Mouse (Mus musculus): ENCODE measurements around the gene Pdzd2. TPM values are rescaled to one million over a fixed set of nuclear protein-coding genes. Genes with fewer than 3 reads are reported as not detected.

The Pdzd2 gene
- polyA plus RNA-seq, 1 experiment, result 9.3 TPM

- Histone ChIP-seq H3K27me3 (ENCODE audit: control insufficient read depth, insufficient read depth, low read length) (no peaks in the 10 kb centered on the region), H3K27ac (ENCODE audit: control insufficient read depth, insufficient read depth, low read depth, low read length) (no peak overlapping the region), H3K4me3 (ENCODE audit: control insufficient read depth, low read depth, low read length) (no peak overlapping the region), H3K36me3 (ENCODE audit: control insufficient read depth, insufficient read depth, low read length) (no peaks in the 10 kb centered on the region), H3K4me1 (ENCODE audit: control insufficient read depth, insufficient read depth, low read length) (no peaks in the 10 kb centered on the region)
- TF ChIP-seq POLR2A (IDR thresholded peaks at IDR 0.05; ENCODE audit: control insufficient read depth, low read depth, low read length) (no peak), CTCF (IDR thresholded peaks at IDR 0.05; ENCODE audit: control insufficient read depth, insufficient read depth, insufficient replicate concordance, low read depth, low read length) (no peak)
These were observed 288.9 kb downstream of the Pdzd2 start for GRCm38 (mm10) chr15:12450790-12451189.

- H3K27me3 ChIP-seq (ENCODE audit: control insufficient read depth, insufficient read depth, low read length), result no peaks in the 10 kb centered on the region
- no peak overlapping the region for H3K27ac ChIP-seq (ENCODE audit: control insufficient read depth, insufficient read depth, low read depth, low read length)
- no peaks in the 10 kb centered on the region for H3K4me1 ChIP-seq (ENCODE audit: control insufficient read depth, insufficient read depth, low read length)
- no peaks in the 10 kb centered on the region for H3K36me3 ChIP-seq (ENCODE audit: control insufficient read depth, insufficient read depth, low read length)
- TF ChIP-seq CTCF (IDR thresholded peaks at IDR 0.05; ENCODE audit: control insufficient read depth, insufficient read depth, insufficient replicate concordance, low read depth, low read length) (no peak), POLR2A (IDR thresholded peaks at IDR 0.05; ENCODE audit: control insufficient read depth, low read depth, low read length) (no peak)
- H3K4me3 ChIP-seq (ENCODE audit: control insufficient read depth, low read depth, low read length), result no peak overlapping the region
These were observed 290.4 kb downstream of the Pdzd2 start for GRCm38 (mm10) chr15:12449321-12449720.

- H3K27ac ChIP-seq (ENCODE audit: control insufficient read depth, insufficient read depth, low read depth, low read length), result no peak overlapping the region
- no peaks in the 10 kb centered on the region for H3K4me1 ChIP-seq (ENCODE audit: control insufficient read depth, insufficient read depth, low read length)
- H3K27me3 ChIP-seq (ENCODE audit: control insufficient read depth, insufficient read depth, low read length), result no peaks in the 10 kb centered on the region
- TF ChIP-seq POLR2A (IDR thresholded peaks at IDR 0.05; ENCODE audit: control insufficient read depth, low read depth, low read length), result no peak
- TF ChIP-seq CTCF (IDR thresholded peaks at IDR 0.05; ENCODE audit: control insufficient read depth, insufficient read depth, insufficient replicate concordance, low read depth, low read length), result no peak
- no peaks in the 10 kb centered on the region for H3K36me3 ChIP-seq (ENCODE audit: control insufficient read depth, insufficient read depth, low read length)
- no peak overlapping the region for H3K4me3 ChIP-seq (ENCODE audit: control insufficient read depth, low read depth, low read length)
These were observed 292.7 kb downstream of the Pdzd2 start for GRCm38 (mm10) chr15:12447021-12447434.

GRCm38 (mm10) chr15:12444551-12444950 is 295.2 kb downstream of the Pdzd2 start:
- no peak overlapping the region for H3K27ac ChIP-seq (ENCODE audit: control insufficient read depth, insufficient read depth, low read depth, low read length)
- no peak for TF ChIP-seq CTCF (IDR thresholded peaks at IDR 0.05; ENCODE audit: control insufficient read depth, insufficient read depth, insufficient replicate concordance, low read depth, low read length)
- TF ChIP-seq POLR2A (IDR thresholded peaks at IDR 0.05; ENCODE audit: control insufficient read depth, low read depth, low read length), result no peak
- H3K4me1 ChIP-seq (ENCODE audit: control insufficient read depth, insufficient read depth, low read length), result no peaks in the 10 kb centered on the region
- H3K27me3 ChIP-seq (ENCODE audit: control insufficient read depth, insufficient read depth, low read length), result no peaks in the 10 kb centered on the region
- no peak overlapping the region for H3K4me3 ChIP-seq (ENCODE audit: control insufficient read depth, low read depth, low read length)
- no peaks in the 10 kb centered on the region for H3K36me3 ChIP-seq (ENCODE audit: control insufficient read depth, insufficient read depth, low read length)

GRCm38 (mm10) chr15:12439351-12439751 is 300.4 kb downstream of the Pdzd2 start:
- no peaks in the 10 kb centered on the region for H3K27me3 ChIP-seq (ENCODE audit: control insufficient read depth, insufficient read depth, low read length)
- no peak overlapping the region for H3K4me3 ChIP-seq (ENCODE audit: control insufficient read depth, low read depth, low read length)
- H3K36me3 ChIP-seq (ENCODE audit: control insufficient read depth, insufficient read depth, low read length), result no peaks in the 10 kb centered on the region
- H3K27ac ChIP-seq (ENCODE audit: control insufficient read depth, insufficient read depth, low read depth, low read length), result no peak overlapping the region
- no peaks in the 10 kb centered on the region for H3K4me1 ChIP-seq (ENCODE audit: control insufficient read depth, insufficient read depth, low read length)
- TF ChIP-seq POLR2A (IDR thresholded peaks at IDR 0.05; ENCODE audit: control insufficient read depth, low read depth, low read length), result no peak
- TF ChIP-seq CTCF (IDR thresholded peaks at IDR 0.05; ENCODE audit: control insufficient read depth, insufficient read depth, insufficient replicate concordance, low read depth, low read length), result no peak

- Histone ChIP-seq H3K4me1 (ENCODE audit: control insufficient read depth, insufficient read depth, low read length) (no peaks in the 10 kb centered on the region), H3K4me3 (ENCODE audit: control insufficient read depth, low read depth, low read length) (no peak overlapping the region), H3K27ac (ENCODE audit: control insufficient read depth, insufficient read depth, low read depth, low read length) (no peak overlapping the region), H3K27me3 (ENCODE audit: control insufficient read depth, insufficient read depth, low read length) (no peaks in the 10 kb centered on the region), H3K36me3 (ENCODE audit: control insufficient read depth, insufficient read depth, low read length) (no peaks in the 10 kb centered on the region)
- no peak for TF ChIP-seq POLR2A (IDR thresholded peaks at IDR 0.05; ENCODE audit: control insufficient read depth, low read depth, low read length)
- TF ChIP-seq CTCF (IDR thresholded peaks at IDR 0.05; ENCODE audit: control insufficient read depth, insufficient read depth, insufficient replicate concordance, low read depth, low read length), result no peak
These were observed 301.0 kb downstream of the Pdzd2 start for GRCm38 (mm10) chr15:12438691-12439090.

- H3K27ac ChIP-seq (ENCODE audit: control insufficient read depth, insufficient read depth, low read depth, low read length), result no peak overlapping the region
These were observed 301.6 kb downstream of the Pdzd2 start for GRCm38 (mm10) chr15:12438081-12438480.

GRCm38 (mm10) chr15:12435910-12436309 is 303.8 kb downstream of the Pdzd2 start:
- TF ChIP-seq POLR2A (IDR thresholded peaks at IDR 0.05; ENCODE audit: control insufficient read depth, low read depth, low read length) (no peak), CTCF (IDR thresholded peaks at IDR 0.05; ENCODE audit: control insufficient read depth, insufficient read depth, insufficient replicate concordance, low read depth, low read length) (no peak)
- no peaks in the 10 kb centered on the region; the same call in 1 of the 2 replicates for H3K4me1 ChIP-seq (ENCODE audit: control insufficient read depth, insufficient read depth, low read length)
- H3K27ac ChIP-seq (ENCODE audit: control insufficient read depth, insufficient read depth, low read depth, low read length), result no peak overlapping the region
- H3K27me3 ChIP-seq (ENCODE audit: control insufficient read depth, insufficient read depth, low read length), result no peaks in the 10 kb centered on the region
- H3K4me3 ChIP-seq (ENCODE audit: control insufficient read depth, low read depth, low read length), result no peak overlapping the region
- H3K36me3 ChIP-seq (ENCODE audit: control insufficient read depth, insufficient read depth, low read length), result no peaks in the 10 kb centered on the region

More at GRCm38 (mm10) chr15:12438081-12438480, 301.6 kb downstream of the Pdzd2 start:
- Histone ChIP-seq H3K36me3 (ENCODE audit: control insufficient read depth, insufficient read depth, low read length) (no peaks in the 10 kb centered on the region), H3K4me3 (ENCODE audit: control insufficient read depth, low read depth, low read length) (no peak overlapping the region), H3K4me1 (ENCODE audit: control insufficient read depth, insufficient read depth, low read length) (no peaks in the 10 kb centered on the region), H3K27me3 (ENCODE audit: control insufficient read depth, insufficient read depth, low read length) (no peaks in the 10 kb centered on the region)
- TF ChIP-seq CTCF (IDR thresholded peaks at IDR 0.05; ENCODE audit: control insufficient read depth, insufficient read depth, insufficient replicate concordance, low read depth, low read length), result no peak
- no peak for TF ChIP-seq POLR2A (IDR thresholded peaks at IDR 0.05; ENCODE audit: control insufficient read depth, low read depth, low read length)

Data from testis, adult 2 months (tissue).